Mouse (Mus musculus): ENCODE measurements around the gene Ptov1.

Gene Ptov1

DNA sequence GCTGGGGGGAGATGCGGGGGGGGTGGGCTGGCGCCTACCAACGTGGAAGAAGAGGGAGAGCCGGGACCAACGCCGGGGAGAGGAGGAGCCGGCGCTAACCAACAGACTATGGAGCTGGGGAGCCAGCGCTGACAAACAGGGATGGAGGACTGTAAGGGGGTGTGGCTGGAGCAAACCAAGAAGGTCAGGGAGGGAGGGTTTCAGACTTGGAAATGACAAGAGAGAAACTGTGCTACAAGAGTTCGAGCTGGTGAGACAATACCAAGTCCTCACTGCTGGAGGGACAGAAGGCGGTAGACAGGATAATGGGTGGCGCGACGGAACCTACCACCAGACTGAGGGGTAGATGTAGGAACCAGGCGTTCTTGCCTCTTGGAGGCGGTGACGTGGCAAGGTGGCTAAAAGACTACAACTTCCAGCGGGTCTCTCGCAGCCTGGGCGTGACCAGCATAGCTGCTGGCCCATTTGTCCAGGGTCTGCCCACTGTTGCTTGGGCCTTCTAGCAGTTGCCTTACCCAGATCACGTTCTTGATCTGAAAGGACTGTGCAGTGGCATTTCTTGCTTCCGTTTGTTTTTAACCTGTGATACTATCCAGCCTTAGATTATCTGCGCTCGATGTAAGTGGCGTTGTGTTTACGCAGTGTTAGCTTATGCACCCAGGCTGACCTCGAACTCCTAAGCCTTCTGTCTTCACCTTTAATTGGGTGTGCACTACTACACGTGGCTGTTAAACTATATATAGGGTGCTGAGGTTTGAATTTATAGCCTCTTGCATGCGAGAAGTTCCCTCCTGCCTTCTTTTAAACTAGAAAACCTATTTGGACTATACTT is at the start of gene Ptov1:
TSS of gene Ptov1 (minus strand) at position 92 of the 832 bp plus-strand sequence.
- peak; percentile 90 to 97 for DNase-seq

DNA sequence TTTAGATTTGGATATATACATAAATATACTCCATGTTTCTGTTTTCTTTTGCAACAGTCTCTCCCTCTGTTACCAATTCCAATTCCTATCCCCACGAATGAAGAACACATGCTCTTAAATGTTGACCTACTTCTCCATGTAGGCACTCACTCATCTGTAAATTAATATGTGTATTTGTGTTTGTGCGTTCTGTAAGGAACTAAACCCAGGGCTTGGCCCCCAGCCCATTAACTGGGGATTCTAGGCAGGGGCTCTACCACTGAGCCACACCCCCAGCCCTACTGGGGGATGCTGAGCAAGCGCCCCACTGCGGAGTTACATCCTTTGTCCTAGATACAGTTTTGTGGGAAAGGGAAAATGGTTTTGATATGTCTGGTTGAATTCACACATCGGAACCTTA is 49.5 kb upstream of the Ptov1 start:
- no peak for DNase-seq

DNA sequence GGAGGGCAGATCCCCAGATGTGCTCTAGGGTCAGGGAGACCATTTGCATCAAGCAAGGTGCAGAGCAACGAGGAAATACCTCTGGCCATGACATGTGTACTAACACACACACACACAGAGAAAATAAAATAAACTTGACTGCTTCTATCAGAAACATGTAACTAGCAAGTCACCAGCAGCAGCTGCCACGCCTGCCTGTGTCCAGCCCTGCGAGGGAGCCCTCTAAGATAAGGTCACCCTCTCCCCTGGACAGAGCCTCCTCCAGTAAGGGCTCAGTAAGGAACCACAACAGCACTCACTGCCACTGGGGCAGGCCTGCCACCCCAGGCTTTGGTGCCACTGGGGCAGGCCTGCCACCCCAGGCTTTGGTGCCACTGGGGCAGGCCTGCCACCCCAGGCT is 48.6 kb upstream of the Ptov1 start:
- no peak for DNase-seq

DNA sequence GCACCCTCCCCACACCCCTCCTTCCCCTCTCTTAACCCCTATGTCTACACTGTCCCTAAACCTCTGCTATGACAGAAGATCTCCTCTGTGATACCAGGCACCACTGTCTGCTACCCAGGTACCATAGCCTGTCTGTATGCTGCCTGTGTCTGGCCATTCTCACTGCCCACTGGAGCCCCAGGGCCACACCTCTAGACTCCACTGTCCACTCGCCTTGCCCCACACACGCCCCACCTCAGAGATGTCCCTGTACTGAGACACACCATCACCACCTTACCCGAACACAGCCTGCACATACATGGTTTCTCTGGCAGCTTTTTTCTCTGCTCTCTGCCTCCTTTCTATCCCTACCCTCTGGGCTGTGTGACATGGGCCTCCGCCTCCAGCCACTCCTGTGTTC is 47.3 kb upstream of the Ptov1 start:
- DNase-seq: no peak

DNA sequence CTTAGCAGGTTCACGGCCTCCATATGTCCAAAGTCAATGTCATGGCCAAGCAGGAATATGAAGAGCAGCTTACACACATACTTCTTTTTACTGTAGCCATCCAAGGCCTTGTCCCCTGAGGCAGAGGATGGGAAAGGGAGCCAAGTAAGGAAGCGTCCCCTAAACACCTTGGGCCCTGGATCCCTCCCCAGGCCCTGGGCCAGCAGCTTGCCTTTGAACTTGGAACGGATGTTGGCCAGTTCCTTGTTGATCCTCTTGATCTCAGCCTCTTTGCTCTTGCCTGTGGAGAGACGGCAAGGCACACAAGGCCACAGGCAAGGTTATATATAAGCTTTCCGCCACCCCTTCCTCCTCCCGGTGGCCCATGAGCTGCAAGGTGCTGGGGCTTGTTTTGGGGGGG is 46.6 kb upstream of the Ptov1 start:
- DNase-seq: no peak

DNA sequence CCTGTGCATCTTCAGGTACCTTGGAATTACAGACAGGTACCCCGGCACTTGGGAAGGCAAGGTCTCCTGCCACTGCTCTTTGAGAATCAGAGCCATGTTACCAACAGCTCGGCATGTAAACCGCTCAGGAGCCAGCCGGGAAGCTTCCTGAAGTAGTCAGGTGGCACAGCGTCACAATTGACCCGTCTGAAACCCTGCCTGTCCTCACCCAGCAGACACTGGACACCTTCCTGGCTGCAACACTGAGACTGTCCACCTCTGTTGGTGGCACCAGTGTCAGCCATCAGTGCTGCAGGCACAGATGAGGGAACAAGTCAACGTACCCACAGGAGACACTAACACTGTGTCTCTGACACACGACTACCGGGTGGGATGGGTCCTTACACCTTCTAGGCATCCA is 45.7 kb upstream of the Ptov1 start:
- DNase-seq: no peak

DNA sequence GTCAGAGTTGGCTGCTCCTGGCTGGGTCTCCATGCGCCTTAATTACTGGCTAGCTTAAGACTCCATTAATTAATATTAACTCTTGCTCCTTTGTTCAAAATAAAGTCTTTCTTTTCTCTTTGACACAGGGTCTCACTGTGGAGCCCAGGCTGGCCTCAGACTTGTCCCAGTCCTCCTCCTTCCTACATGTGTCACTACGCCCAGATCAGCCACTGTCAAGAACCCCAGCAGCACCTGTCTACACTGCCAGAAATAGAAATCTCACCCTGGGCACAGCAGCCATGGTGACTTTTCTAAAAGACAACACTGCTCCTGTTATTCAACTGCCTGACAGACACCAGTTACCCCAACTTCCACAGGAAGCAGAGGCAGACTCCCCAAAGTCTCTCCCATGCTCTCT is 44.8 kb upstream of the Ptov1 start:
- no peak for DNase-seq

DNA sequence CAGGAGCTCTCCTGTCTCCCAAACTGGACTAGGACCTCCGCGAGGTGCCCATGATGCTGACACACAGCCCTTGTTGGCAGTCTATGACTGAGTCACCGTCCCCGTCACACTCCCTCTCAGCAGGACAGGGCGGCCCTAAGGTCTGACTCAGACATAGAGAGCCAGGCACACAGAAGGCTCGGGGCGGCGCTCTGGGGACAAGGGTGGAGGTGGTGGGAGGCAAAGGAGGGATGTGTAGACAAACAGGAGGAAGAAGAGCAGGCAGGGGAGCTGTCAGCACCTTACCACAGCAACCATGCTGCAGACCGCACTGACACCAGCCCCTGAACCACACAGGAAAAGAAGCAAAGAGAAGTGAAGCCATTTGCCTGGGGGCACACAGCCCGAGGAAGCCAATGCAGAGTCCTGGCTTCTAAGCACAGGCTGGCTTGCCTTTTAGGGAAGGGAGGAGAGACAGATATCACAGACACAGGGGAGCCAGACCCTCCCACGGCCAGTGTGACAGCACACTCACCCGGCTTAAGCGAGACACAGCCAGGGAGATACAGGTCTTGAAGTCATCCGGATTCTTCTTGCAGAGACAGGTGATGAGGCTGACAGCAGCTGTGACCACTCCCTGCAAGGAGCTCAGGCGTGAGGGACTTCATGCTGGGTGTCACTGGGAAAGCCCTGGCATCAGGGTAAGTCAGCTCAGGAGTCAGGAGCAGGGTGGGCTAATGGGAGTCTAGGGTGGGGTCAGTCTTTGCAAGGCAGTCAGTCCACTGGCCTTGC is 39.3 kb upstream of the Ptov1 start:
- DNase-seq: peak in 1 of 2 experiments; percentile 51

DNA sequence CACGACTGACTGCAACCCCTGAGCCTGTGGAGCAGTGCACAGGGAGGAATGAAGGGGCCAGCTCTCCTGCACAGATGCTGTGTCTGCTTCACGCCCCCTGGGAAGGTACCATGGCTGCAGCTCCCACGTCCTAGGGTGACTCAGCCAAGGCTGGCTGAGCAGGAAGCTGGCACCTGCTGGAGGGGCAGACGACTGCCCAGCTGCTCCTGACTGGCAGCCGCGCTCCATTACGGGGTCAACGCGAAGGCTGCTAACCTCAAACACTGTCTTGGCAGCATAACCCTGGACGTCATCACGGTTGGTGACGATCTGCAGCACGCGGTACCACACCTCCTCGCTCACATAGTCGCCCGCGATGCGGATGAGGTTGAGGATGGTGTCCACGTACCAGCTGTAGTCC is 35.8 kb upstream of the Ptov1 start:
- DNase-seq: no peak

DNA sequence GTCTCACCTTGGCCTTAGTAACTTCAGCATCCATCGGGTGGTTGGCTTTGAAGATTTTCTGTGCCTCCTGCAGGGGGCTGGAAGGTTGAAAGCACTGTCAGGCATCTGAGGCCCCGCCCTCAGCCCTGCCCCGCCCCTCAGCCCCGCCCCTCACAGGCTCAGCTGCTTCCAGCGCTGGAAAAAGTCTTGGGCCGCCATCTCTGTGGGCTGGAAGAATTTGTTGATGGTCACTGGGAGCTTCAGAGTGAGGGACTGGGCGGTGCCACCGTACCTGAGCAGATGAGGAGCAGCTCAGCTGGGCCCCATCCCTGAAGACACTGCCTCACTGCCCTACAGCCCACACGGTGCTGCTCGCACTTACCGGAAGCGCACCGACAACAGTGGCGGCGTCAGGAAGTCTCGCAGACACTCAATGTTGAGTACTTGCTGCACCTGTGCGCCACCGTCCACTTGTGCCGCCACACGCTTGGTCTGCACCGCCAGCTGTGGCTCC is 31.7 kb upstream of the Ptov1 start:
- no peak for DNase-seq

DNA sequence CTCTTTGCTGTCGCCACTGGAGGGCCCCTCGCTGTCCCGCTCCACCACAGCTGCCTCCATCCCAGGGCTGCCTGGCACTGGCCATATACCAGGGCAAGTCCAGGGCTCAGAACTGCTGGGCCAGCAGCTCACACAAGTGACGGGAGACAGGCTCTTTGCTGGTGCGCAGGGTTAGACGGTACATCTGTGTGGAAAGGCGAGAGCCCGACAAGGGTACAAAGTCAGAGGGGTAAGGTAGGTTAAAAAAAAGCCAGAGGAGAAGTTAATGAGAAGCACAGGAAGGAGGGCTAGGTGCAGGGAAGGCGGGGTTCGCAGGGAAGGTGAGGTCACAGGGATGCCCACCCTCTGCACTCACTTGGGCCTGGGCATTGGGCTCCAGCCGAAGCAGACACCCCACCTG is 31.0 kb upstream of the Ptov1 start:
- DNase-seq: no peak

DNA sequence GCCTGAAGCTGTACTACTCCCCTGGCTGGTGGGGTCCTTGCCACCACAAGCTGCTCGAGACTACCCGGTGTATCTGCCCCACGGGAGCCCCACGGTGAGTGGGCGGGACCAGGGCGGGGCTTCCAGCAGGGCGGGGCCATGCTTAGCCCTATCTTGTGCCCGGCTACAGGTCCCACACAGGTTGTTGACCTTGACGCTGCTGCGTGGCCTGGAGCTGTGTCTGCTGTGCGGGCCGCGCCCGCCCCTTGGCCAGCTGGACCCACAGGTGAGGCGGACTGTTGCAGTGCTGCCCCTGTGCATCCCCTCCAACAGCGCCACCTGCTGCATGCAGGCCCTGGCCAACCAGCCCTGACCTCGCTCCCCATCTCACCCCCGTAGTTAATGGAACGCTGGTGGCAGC is 29.0 kb upstream of the Ptov1 start:
- peak in 1 of 2 experiments; percentile 31 for DNase-seq

DNA sequence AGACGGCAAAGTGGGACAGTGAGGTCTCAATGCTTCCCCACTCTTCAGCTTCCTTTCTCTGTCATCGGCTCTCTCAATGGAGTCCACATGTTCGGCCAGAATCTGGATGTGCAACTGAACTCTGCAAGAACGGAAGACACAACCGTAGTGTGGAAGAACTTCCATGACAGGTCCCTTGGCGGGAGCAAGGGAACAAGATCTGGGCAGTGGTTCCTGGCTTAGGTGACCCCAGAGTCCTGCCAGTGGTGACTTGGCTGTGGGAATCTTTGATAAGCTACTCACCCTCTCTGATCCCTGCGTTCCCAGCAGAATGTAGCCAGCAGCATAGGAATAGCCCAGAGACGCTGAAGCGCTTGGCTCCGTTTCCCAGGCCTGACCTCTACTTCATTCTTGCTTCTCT is 26.9 kb upstream of the Ptov1 start:
- DNase-seq: no peak

DNA sequence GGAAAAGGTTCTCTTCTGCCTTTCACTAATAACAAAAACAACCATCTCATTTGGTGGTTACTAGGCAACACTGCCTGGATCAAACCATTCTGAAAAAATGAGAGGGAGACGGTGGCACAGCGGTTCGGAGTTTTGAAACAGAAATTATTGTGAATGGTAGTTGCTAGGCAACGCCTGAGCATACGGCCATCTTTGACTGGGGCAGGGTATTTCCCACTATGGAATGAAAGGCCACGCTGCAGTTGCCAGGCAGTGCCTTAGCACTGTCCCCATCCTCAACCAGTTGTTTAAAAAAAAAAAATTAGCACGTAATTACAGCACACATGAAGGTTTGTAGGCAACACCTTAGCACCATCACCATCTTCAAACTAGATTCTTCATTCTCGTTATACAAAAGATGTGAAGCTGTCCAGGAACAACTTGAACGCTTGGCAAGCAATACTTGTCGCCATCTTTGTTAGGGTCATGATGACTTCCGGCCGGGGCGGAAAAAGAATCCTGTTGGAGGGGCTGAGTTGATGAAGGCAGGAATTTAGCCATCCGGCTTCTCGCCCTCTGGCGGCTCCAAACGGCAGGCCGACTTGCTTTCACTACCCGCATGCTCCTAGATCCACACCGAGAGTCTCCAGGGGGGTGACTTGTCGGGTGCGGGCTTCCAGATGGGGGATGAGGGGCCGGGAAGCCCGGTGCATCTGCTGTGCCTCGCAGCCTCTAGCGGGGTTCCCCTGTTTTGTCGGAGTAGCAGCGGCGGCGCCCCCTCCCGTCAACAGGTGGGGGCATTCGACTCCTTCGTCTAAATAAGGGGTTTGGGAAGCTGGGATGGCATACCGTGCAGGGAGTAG is 26.2 kb upstream of the Ptov1 start, which contains the start of gene Fuz:
TSS of gene Fuz (plus strand) at position 487 of the 842 bp plus-strand sequence.
- peak; percentile 91 to 95 for DNase-seq

DNA sequence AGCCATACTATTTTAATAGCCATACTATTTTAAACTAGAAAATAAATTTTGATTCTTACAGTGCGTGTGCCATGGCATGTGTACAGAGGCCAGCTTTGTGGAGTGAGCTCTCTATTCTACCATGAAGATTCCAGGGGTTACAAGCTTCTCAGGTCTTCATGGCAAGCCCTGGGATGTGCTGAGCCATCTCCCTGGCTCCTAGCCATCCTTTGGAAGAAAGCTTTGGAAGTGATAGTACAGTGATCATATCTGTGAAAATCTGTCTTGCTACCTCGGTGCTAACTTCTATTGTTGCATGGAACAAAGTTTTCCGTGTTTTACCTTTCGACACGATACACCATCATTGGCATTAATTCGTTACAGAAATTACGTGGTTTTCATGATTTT is 25.6 kb upstream of the Ptov1 start:
- peak in 1 of 2 experiments; percentile 43 for DNase-seq

DNA sequence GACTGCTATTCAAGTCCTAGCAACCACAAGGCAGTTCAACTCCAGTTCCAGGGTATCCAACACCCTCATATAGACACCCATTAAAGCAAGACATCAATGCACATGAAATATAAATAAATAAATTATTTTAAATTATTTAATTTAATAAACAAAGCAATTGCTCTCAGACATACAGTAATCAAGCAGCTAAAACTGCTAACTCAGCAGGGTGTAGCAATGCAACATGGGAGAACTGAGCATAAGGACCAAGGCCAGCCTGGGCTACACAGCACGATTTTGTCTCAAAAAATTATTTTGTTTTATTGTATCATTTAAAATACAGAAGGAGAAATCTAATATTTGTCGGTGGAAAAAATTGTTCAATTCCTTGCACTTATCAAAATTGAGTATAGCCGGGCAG is 24.6 kb upstream of the Ptov1 start:
- no peak for DNase-seq

DNA sequence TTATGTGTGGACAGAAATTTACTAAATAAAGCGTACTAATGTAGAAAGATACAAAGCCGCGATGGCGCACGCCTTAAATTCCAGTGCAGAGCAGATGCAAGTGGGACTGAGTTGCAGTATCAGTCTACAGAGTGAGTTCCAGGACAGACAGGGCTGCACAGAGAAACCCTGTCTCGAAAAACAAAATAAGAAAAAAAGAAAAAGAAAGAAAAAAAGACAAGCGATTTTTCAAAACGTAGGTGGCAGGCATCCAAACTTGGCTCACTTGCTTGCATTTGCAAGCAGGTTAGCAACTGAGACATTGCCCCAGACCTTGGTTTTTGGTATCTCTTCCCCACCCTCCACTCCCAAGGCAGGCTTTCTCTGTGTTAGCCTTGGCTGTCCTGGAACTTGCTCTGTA is 23.6 kb upstream of the Ptov1 start:
- DNase-seq: no peak

DNA sequence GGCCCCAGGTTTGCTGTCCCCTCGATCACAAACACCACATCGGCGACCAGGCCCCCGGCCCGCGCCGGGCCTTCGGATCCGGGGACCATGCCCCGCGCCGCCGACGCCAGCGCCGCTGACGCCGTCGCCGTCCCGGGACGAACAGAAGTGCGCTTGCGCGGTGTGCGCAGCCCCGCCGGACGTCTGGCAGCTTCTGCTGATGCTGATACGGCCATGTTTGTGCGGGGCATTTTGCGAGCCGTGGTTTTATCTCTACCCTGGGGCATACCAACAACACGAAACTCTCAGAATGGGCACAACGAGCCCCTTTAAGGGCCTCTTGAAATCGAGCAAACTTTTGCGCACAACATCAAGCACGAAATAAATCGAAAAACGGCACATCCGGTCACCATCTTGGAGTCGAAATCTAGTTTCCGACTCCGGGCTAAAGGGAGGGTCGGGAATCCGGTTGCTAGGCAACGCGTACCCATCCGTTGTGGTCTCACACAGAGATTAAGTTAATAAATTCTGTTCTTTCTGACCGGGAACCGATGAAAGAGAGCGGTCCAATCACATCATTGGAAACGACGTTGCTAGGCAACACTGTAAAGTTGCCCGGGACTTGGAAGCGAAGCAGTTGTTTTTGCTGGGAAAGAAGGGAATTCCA is 22.8 kb upstream of the Ptov1 start, which contains the start of gene Med25:
TSS of gene Med25 (minus strand) at position 437 of the 646 bp plus-strand sequence.
- peak; percentile 86 to 91 for DNase-seq

DNA sequence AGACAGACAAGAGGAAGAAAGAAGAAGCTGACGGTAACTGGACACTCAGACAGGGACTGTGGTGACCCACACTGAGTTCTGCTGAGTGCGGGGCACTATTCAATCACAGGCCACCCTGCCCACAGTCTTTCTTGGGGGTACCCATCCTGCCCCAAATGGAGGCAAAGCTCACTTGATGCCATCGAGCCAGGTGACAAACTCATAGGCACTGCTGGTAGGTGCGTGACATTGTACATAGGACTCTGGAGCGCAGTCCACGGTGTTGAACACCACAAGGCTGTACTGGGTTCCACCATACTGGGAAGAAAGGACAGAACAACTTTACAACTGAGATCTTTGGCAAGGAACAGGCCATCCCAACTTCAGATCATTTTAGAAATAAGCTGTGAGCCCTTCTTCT is 22.0 kb upstream of the Ptov1 start:
- no peak for DNase-seq

DNA sequence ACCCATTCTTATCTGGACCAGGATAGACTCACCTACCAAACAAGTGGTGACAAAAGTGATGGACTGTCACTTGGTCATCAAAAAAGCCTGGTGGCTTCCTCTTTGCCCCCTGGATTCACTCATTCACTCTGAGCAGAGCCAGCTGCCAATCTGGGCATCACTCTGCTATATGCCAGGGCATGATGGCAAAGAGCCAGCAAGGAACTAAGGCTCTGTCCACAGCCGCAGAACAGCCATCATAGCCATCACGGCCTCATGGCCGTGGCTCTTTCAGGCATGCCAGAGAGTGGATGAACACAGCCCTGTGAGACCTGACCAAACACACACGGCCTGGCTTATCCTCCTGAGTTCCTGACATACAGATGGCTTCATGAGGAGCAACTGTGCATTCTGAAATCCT is 21.1 kb upstream of the Ptov1 start:
- no peak for DNase-seq

DNA sequence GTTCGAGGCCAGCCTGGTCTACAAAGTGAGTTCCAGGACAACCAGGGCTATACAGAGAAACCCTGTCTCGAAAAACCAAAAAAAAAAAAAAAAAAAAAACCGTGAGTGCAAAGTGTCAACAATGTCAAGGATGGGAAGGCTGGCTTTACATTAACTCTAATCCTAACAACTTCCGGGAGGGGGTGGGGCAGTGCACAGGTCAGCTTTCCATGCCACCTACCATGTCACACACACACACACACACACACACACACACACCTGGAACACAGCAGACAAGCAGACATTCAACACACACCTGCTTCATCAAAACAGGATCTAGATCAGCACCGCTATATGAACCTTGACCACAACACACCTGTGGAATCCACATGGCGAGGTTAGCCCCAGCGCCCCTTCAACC is 20.6 kb upstream of the Ptov1 start:
- DNase-seq: no peak
